Mouse (Mus musculus) E14TG2a.4 (cell line): ENCODE results near the gene Magoh.

Experiments used
- CTCF ChIP-seq: conservative IDR thresholded peaks from 2 replicates; pipeline ENCODE4 v1.5.1; 2014; ENCODE audit warnings: low read length
- NANOG ChIP-seq: IDR thresholded peaks from 2 replicates; pipeline ENCODE4 v1.6.1; 2014; ENCODE audit warnings: borderline replicate concordance, low read length, mixed read lengths
- POU5F1 ChIP-seq: IDR thresholded peaks from 2 replicates; pipeline ENCODE4 v1.6.1; 2014; ENCODE audit warnings: low read length, borderline replicate concordance

- TF ChIP-seq CTCF (no peak), NANOG (no peak), POU5F1 (no peak)
Measured at GRCm38 (mm10) chr4:107923803-107924194, 44.2 kb downstream of the Magoh start.
